Comparison of ENCODE assay signal across 8 mouse cellular contexts in the genomic region with DNA sequence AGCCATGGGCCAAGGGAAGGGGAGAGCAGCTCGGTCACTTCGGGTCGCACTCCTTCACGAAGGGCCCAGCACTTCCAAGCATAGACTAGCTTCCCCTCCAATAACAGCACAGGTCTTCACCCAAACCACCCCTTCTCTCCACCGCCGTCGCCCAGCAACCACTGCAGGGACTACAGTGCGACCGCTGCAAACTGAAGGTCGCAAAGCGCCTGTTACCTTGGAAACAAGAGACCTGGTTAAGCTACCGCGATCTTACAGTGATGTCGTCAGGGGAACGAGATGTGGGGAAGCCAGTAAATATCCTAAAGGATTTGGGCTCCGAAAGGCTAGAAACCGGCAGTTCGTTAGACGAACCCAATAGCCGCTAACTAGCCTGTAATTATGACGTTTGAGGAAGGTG. TPM values are rescaled to one million over a fixed set of nuclear protein-coding genes. Genes with fewer than 3 reads are reported as not detected.
DNase-seq lines count a peak whose midpoint lies in the region; ATAC-seq and TF ChIP-seq lines count a peak whose summit lies in the region.

Klhdc9 (minus strand) TSS at position 143 of the 400 bp plus-strand sequence.

- peak; percentile 87 for ATAC-seq in embryonic facial prominence, embryonic 13.5 days (ENCODE audit: insufficient number of reproducible peaks, insufficient read depth, low FRiP score, low TSS enrichment, low read depth)

- peaks cover 31% of the 10 kb centered on the region for H3K36me3 ChIP-seq in embryonic facial prominence, embryonic 13.5 days
- peaks cover 28% of the 10 kb centered on the region for H3K36me3 ChIP-seq in midbrain, embryonic 10.5 days

- DNase-seq in heart, adult 18-20 months, result peak; percentile 78 to 82
- peak; percentile 94 for DNase-seq in kidney, adult 11 months
- peak; percentile 94 for DNase-seq in left cerebral cortex, postnatal 4 days
- DNase-seq in midbrain, embryonic 10.5 days (ENCODE audit: low spot score), result peak; percentile 95
- DNase-seq in right cerebral cortex, postnatal 36 days (ENCODE audit: low spot score in 2 of 2), result peak; percentile 86 to 90
- peak; percentile 84 for DNase-seq in yolk sac, embryonic 10.5 days (ENCODE audit: low spot score)

- no peak for TF ChIP-seq CTCF in bone marrow macrophage, adult 2 months (IDR thresholded peaks at IDR 0.05; ENCODE audit: low read depth, low read length)

- H3K9me3 ChIP-seq in embryonic facial prominence, embryonic 13.5 days, result no peaks in the 10 kb centered on the region
- no peaks in the 10 kb centered on the region; the same call in 1 of the 2 replicates for H3K9me3 ChIP-seq in midbrain, embryonic 10.5 days (replicated peaks)

- no peak for TF ChIP-seq POLR2A in bone marrow macrophage, adult 2 months (IDR thresholded peaks at IDR 0.05; ENCODE audit: borderline replicate concordance, low read depth, low read length)

- H3K9ac ChIP-seq in embryonic facial prominence, embryonic 13.5 days, result peak within 1 kb of the TSS; percentile 73

- peak within 1 kb of the TSS; percentile 49 for H3K4me3 ChIP-seq in bone marrow macrophage, adult 2 months (ENCODE audit: insufficient read depth, low read length)
- peak within 1 kb of the TSS; percentile 49 for H3K4me3 ChIP-seq in embryonic facial prominence, embryonic 13.5 days
- H3K4me3 ChIP-seq in midbrain, embryonic 10.5 days, result peak within 1 kb of the TSS; percentile 65

- intact Hi-C loops in left cerebral cortex, postnatal 4 days (cut with DNase I), result loop anchor here (5.0 kb wide), 1 partner anchor 117 kb away; no protein-coding TSS in a partner anchor

- no peak within 1 kb of the TSS for H3K27ac ChIP-seq in bone marrow macrophage, adult 2 months (ENCODE audit: insufficient read depth, low read depth, low read length)
- peak within 1 kb of the TSS; percentile 55 for H3K27ac ChIP-seq in embryonic facial prominence, embryonic 13.5 days
- peak within 1 kb of the TSS; percentile 83 for H3K27ac ChIP-seq in midbrain, embryonic 10.5 days (replicated peaks)

- under 1% methylated on average over 21 of the region's 21 CpGs for WGBS in embryonic facial prominence, embryonic 13.5 days
- WGBS in midbrain, embryonic 10.5 days, result under 1% methylated on average over 21 of the region's 21 CpGs

- H3K27me3 ChIP-seq in embryonic facial prominence, embryonic 13.5 days, result no peaks in the 10 kb centered on the region
- no peaks in the 10 kb centered on the region for H3K27me3 ChIP-seq in midbrain, embryonic 10.5 days (ENCODE audit: low read depth, poor library complexity, severe bottlenecking)

- peak within 1 kb of the TSS; percentile 81 for H3K4me2 ChIP-seq in embryonic facial prominence, embryonic 13.5 days

- peaks cover 2% of the 10 kb centered on the region for H3K4me1 ChIP-seq in bone marrow macrophage, adult 2 months (ENCODE audit: control insufficient read depth, insufficient read depth, low read length)
- H3K4me1 ChIP-seq in embryonic facial prominence, embryonic 13.5 days, result peaks cover 17% of the 10 kb centered on the region
- H3K4me1 ChIP-seq in midbrain, embryonic 10.5 days, result peaks cover 21% of the 10 kb centered on the region

RNA-seq across cellular contexts. Expression of gene Klhdc9, which starts in this region (rescaled TPM):
- not detected in 2 replicates for polyA plus RNA-seq in bone marrow macrophage, adult 2 months (2012; ENCODE audit: insufficient read depth, insufficient read length, missing spikeins)
- polyA plus RNA-seq in embryonic facial prominence, embryonic 13.5 days (2015; fragmentation: Nextera tagmentation; extraction: Ambion mirVana), result 1.2 and 1.9 TPM in 2 replicates
- not detected for total RNA-seq in heart, adult 18-20 months (2021)
- total RNA-seq in left cerebral cortex, postnatal 4 days (2021), result 1 to 10 TPM; 4.4 to 4.8 TPM
- 1.8 and 2.3 TPM in 2 replicates for polyA plus RNA-seq in midbrain, embryonic 10.5 days (2016; fragmentation: Nextera tagmentation; extraction: Ambion mirVana)

Comparison
In these comparisons a context has a peak if more than half of its experiments do, and no peak if none do; other contexts are left out.
1. RNA of gene Klhdc9 (total RNA-seq): 4.4 to 4.8 TPM in left cerebral cortex, postnatal 4 days; not detected in heart, adult 18-20 months; every median in the first group is over 4 times any median in the second.
2. Peak in DNase-seq in heart, adult 18-20 months; RNA of the gene not detected or under 1 TPM.
3. Peak in every context shown above with its lines, with median percentiles within 50 percentile points of each other: H3K4me3 ChIP-seq and DNase-seq.